Mouse (Mus musculus): ENCODE results near the gene Arl4d.
"Not testable (repeated sequence)": the region's sequence is repeated elsewhere in the genome, so short reads cannot be mapped to it uniquely, and the experiment has no call there.

Gene Arl4d

GRCm38 (mm10) chr11:101645411-101646282 is 19.7 kb upstream of the Arl4d start:
- peak; percentile 78 for DNase-seq (ENCODE audit: low read depth, low spot score)

DNA sequence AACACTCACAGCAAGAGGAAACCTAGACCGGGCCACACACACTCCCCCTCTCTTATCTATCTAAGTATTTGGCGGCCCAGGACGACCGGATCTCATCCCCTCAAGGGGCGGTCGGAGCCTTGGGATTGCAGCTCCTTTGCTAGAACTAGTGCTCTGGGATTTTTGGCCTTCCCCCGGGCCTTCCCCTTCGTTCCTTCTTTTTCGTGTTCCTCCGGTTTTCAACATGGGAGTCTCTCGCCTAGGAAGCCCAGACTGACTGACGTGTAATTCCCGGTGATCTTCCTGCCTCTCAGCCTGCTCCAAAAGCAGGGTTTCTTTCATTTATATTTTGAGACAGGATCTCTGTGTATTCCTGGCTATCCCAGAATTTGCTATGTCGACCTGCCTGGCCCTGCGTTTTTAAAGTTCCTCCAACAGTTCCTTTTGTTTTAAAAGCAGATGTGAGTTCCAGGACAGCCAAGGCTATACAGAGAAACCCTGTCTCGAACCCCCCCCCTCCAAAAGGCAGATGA is 19.0 kb upstream of the Arl4d start:
- DNase-seq (ENCODE audit: low read depth, low spot score) = not testable (repeated sequence)

DNA sequence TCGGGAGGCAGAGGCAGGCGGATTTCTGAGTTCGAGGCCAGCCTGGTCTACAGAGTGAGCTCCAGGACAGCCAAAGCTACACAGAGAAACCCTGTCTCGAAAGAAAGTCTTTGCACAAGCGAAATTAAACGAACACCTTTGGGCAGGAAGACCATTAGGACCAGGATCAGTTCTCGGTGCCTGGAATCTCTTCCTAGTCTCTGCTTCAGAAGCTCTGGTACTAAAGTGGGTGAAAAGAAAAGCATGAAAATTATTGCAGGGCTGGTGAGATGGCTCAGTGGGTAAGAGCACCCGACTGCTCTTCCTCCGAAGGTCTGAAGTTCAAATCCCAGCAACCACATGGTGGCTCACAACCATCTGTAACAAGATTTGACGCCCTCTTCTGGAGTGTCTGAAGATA is 18.2 kb upstream of the Arl4d start:
- not testable (repeated sequence) for DNase-seq (ENCODE audit: low read depth, low spot score)

DNA sequence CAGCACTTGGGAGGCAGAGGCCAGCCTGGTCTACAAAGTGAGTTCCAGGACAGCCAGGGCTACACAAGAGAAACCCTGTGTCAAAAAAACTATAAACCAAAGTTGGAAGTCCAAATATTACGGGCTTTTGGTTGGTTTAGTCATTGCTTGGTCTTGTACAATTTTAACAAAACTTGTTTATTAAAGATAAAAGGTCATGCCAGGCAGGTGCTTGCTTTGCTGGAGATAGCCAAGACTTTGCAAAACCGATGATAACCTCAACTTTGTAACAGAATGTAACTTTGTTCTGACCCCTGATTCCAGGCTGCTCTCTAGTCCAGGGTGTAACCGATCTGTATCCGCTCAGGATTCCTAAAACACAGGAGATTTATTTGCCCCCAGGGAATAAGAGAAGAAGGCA is 9.0 kb upstream of the Arl4d start:
- DNase-seq (ENCODE audit: low read depth, low spot score) = no peak

DNA sequence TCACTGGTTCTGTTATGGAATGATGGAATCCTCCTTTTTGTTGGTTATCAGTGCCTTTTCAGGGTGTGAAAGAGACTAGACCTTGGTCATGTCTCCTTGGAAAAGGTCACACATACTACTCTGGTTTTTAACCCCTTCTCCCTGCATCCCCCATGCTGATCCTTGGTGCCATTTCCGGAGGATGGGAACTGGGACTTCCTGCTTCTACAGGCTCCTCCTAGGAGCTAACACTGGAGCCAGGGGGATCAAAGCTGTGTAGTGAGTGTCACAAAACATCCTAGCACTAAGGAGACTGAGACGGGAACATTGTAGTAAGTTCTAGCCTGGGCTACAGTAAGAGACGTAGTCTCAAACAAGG is 7.8 kb upstream of the Arl4d start:
- no peak for DNase-seq (ENCODE audit: low read depth, low spot score)

GRCm38 (mm10) chr11:101657886-101658750 is 7.2 kb upstream of the Arl4d start:
- peak; percentile 81 for DNase-seq (ENCODE audit: low read depth, low spot score)

DNA sequence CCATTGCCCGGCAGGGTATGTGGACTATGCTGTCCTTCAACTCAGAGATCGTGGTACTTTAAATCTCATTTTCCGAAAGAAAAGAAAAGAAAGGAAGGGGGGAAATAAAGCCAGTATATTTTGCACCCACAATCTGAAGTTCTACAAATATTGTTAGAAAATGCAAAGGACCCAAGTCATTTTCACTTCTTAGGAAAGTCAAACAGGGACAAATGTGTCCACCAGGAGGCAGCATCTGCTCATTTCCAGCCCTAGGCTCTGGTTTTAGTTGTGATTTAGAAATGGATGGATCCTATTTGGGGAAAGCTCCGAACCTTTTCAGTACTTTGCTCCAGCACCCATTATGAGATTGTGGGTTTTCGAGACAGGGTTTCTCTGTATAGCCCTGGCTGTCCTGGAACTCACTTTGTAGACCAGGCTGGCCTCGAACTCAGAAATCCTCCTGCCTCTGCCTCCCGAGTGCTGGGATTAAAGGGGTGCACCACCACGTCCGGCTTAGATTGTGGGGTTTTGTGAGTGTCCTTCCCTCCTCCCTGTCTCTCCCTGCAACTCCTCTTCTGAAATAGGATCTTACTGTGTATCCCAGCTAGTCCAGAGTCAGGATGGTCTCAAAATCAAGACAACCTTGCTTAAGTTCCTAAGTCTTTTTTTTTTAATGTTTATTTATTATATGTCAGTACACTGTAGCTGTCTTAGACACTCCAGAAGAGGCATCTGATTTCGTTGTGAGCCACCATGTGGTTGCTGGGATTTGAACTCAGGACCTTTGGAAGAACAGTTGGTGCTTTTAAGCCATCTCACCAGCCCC is 6.4 kb upstream of the Arl4d start:
- DNase-seq (ENCODE audit: low read depth, low spot score) = peak; percentile 75

DNA sequence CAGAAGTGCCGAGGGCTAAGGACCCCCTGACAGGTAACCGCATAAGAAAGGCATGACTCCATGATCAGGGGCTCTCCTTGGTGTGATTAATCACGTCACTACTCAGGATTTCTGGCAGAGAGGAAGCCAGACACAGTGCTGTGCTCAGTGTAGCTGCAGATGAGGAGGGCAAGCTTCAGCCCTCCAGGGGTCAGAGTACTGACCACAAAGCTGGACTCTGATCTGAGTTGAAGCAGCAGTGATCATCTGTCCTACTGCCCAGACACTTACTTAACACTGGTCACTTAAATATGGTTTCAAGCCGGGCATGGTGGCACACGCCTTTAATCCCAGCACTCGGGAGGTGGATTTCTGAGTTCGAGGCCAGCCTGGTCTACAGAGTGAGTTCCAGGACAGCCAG is 4.2 kb upstream of the Arl4d start:
- no peak for DNase-seq (ENCODE audit: low read depth, low spot score)

DNA sequence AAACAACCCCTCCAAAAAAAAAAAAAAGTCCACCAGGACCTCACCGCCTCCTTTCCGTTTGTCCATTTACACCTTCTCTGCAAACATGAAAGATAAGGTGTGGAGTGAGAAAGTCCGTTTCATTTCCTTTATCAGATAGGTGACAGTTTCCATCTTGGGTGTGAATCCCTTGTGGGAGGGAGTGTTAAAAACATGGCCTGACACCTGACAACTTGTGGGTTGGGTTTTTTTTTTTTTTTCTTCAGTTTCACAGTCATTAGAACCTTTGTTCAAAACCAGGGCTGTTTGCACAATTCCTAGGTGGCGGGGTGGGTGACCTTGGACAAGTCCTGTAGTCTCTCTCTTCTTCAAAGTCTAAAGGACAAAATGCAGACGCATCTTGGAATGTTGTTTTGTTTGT is 3.6 kb upstream of the Arl4d start:
- DNase-seq (ENCODE audit: low read depth, low spot score) = no peak

- DNase-seq (ENCODE audit: low read depth, low spot score) = no peak
Measured at GRCm38 (mm10) chr11:101663229-101664027, 1.9 kb upstream of the Arl4d start.

DNA sequence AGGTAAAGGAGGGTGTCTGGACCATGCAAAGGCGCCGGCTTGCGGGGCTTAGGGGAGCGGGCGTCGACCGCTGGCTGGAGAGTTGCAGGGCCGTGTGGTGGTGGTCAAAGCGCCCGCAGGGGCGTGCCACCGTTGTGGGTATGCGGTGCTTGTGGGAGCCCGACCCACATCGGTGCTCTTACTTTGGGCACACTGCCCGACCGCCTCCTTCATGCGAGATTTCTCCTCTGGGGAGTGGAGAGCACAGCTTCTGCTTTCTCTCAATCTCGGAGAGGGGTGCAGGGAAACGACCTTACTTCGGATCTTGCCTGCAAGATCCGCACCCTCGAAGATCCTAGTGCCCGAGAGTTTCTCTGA is 273 bp downstream of the Arl4d start:
- DNase-seq (ENCODE audit: low read depth, low spot score) = no peak

- no peak for DNase-seq (ENCODE audit: low read depth, low spot score)
Measured at GRCm38 (mm10) chr11:101666626-101667345, 1.4 kb downstream of the Arl4d start.

DNA sequence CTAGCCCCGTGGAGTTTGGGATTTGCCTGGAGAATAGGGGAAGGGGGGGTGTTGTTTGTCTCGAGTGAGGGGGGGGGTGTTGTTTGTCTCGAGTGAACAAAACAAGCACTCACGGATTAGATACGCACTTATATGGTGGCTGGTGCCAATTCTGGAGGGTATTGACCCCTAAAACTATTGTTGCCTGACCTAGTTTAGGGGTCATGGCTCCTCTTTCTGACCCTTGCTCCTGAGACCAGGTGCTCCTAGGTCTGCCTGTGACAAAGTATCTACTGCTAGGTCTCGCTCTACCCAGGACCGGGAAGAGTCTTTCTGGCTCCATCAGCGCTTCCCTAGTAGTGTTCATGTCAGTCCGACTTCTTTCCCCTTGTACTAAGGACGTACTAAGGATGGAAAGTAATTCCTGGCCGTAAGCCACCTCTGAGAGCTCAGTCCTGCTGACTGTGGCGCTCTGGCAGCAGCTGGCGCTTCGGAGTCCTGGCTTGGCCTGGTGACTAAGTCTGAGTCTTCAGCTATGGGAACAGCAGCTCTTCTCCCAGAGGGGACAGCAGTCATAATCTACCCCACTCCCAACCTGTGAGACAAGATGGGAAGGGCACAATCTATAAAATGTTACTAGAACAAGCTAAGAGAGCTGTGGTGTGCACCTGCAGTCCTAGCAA is 2.7 kb downstream of the Arl4d start:
- DNase-seq (ENCODE audit: low read depth, low spot score) = peak; percentile 76

GRCm38 (mm10) chr11:101668546-101669261 is 3.4 kb downstream of the Arl4d start:
- DNase-seq (ENCODE audit: low read depth, low spot score) = no peak

DNA sequence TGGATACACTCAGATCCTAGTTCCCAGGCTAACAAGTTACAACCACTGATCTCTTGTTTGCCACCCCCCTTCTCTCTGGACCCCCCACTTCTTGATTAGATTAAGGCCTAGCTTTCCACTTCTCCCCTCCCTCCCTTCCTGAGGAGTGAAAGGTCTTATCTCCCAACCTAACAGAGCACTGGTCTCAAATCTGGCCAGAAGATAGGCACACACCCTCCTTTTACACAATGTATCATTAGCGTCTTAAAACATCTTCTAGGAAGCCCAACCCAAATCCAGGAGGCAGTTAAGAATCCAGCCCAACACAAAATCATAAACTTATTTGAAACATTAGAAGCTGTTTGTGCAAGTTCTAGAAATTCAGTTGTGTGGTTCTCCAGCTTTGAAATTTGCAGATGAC is 5.0 kb downstream of the Arl4d start:
- DNase-seq (ENCODE audit: low read depth, low spot score) = no peak

GRCm38 (mm10) chr11:101671255-101671654 is 5.9 kb downstream of the Arl4d start:
- no peak for DNase-seq (ENCODE audit: low read depth, low spot score)

DNA sequence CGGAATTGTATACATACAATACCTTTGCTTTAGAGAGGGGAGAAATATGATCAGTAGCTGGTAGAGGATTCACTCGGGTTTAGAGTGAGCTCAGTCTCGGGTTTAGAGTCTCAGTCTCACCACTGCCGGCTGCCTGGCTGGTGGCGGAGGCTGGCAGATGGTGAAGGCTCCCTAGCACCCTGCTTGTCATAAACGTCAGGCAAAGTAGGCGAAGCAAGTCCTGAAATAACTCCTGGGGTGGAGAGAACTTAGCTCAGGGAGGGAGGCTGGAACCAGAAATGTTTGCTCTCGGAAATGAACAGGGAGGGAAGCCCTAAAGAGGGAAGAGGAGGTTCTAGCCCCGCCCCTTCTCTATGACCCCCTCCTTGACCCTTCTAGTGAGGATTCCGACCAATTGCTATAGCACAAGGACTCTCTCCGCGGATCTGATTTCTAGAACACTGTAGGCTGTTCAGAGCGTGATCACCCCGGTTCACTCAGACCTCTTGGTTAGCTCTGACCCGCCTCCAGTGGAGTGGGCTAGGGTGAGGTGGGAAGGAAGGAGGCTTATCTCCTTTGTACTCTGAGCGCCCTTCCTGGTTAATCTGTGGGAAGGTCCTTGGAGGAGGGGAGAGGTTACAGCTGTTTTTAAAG is 7.8 kb downstream of the Arl4d start:
- no peak for DNase-seq (ENCODE audit: low read depth, low spot score)

GRCm38 (mm10) chr11:101674106-101674505 is 8.8 kb downstream of the Arl4d start:
- no peak for DNase-seq (ENCODE audit: low read depth, low spot score)

DNA sequence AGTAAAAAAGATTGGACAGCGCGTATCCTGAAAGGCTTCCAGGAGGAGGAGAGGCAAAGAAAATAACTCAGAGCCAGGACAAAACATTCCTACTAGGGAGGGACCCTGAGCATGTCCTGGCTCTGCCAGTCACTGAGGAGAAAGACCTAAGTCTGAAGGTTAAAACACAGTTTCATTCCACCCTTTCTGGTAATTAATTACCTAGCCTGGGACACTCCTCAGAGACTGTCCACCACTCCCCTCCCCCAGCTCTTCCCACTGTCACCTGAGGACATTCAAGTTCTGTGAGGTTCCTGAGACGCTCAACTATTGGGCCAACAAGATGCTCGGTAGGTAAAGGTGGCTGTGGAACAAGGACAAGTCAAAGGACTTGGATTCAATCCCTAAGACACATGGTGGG is 10.0 kb downstream of the Arl4d start:
- DNase-seq (ENCODE audit: low read depth, low spot score) = no peak

All from retina, adult 2 months (tissue).